In the genomic region with DNA sequence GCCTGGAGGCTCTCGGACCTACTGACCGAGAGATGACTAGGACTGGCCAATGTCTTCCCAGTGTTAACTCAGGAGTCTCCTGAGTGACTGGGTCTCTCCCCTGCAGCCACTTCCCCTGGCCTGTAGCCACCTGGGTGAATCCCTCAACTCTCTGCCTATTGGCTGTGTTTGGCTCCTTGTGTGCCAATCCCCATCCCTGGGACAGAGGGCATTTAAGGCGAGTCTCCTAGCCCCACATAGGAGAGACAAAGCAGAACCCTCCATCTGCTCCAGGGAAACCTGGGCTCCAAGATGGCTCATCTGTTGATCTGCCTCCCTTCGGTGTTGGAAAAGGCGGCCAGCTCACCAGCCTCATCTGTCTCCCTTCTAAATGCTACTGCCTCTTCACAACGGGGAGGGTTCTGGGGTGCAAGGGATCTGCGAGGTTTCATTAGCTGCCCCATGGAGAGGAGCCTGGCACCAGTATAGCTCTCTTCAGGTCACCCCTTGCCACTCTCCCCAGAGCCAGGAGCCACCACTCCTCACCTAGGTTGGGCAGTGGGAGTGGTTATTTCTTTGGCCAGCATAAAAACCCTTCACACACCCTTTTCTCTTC, we compare ENCODE assay signal across 8 mouse cellular contexts. TPM values are rescaled to one million over a fixed set of nuclear protein-coding genes. Genes with fewer than 3 reads are reported as not detected.
DNase-seq lines count a peak whose midpoint lies in the region; ATAC-seq and TF ChIP-seq lines count a peak whose summit lies in the region.

No protein-coding gene starts in this region.

- intact Hi-C loops in heart, postnatal 25 days (cut with DNase I) = no loop called here

- H3K4me3 ChIP-seq in heart, embryonic 14.5 days (ENCODE audit: control insufficient read depth in 1 of 2, insufficient read depth in 1 of 2, low read depth in 1 of 2, low read length in 2 of 2) = peak overlapping the region in 1 of 2 experiments; percentile 76; a peak in 2 of 4 replicates
- peak overlapping the region; percentile 59 for H3K4me3 ChIP-seq in heart, embryonic 16.5 days (ENCODE audit: low read length)
- H3K4me3 ChIP-seq in midbrain, embryonic 10.5 days = peak overlapping the region; percentile 88

- H3K9me3 ChIP-seq in heart, embryonic 14.5 days (ENCODE audit: control insufficient read depth, low read length) = no peaks in the 10 kb centered on the region
- H3K9me3 ChIP-seq in heart, embryonic 16.5 days (replicated peaks; ENCODE audit: control insufficient read depth, low read length) = no peaks in the 10 kb centered on the region
- H3K9me3 ChIP-seq in midbrain, embryonic 10.5 days (replicated peaks) = no peaks in the 10 kb centered on the region

- no peak for DNase-seq in heart, postnatal 25 days (ENCODE audit: low spot score)
- peak; percentile 40 for DNase-seq in brain, embryonic 14.5 days (ENCODE audit: low read depth)
- no peak for DNase-seq in midbrain, embryonic 10.5 days (ENCODE audit: low spot score)
- DNase-seq in embryo, embryonic 10 days (ENCODE audit: low spot score) = no peak
- DNase-seq in kidney, postnatal 4 days = no peak

- peak overlapping the region; percentile 97 for H3K4me2 ChIP-seq in heart, embryonic 14.5 days (ENCODE audit: low read length)
- peak overlapping the region; percentile 70 for H3K4me2 ChIP-seq in heart, embryonic 16.5 days (ENCODE audit: low read depth, low read length)

- TF ChIP-seq POLR2A in brain, embryonic 14.5 days (IDR thresholded peaks at IDR 0.05; ENCODE audit: borderline replicate concordance, extremely low read depth, insufficient read depth, insufficient read length, poor library complexity, severe bottlenecking) = no peak

- WGBS in heart, embryonic 14.5 days = 69% methylated on average over 7 of the region's 7 CpGs
- WGBS in heart, embryonic 16.5 days = 69% methylated on average over 7 of the region's 7 CpGs
- 29% methylated on average over 7 of the region's 7 CpGs for WGBS in midbrain, embryonic 10.5 days

- peaks cover 38 to 58% of the 10 kb centered on the region in 2 experiments for H3K4me1 ChIP-seq in heart, embryonic 14.5 days (ENCODE audit: control insufficient read depth in 2 of 2, insufficient read depth in 2 of 2, low read length in 2 of 2)
- H3K4me1 ChIP-seq in heart, embryonic 16.5 days (ENCODE audit: control insufficient read depth, insufficient read depth, low read length) = peaks cover 48% of the 10 kb centered on the region
- H3K4me1 ChIP-seq in midbrain, embryonic 10.5 days = peaks cover 97% of the 10 kb centered on the region

- H3K9ac ChIP-seq in heart, embryonic 14.5 days (ENCODE audit: low read length) = no peak overlapping the region
- H3K9ac ChIP-seq in heart, embryonic 16.5 days (ENCODE audit: low read length) = 0 out of 2 replicates have a peak overlapping the region, but pooled peaks have one; percentile 6

- peaks cover 19% of the 10 kb centered on the region for H3K27me3 ChIP-seq in heart, embryonic 14.5 days (ENCODE audit: control insufficient read depth, insufficient read depth, low read length)
- H3K27me3 ChIP-seq in heart, embryonic 16.5 days (ENCODE audit: control insufficient read depth, insufficient read depth, low read length) = peaks cover 12% of the 10 kb centered on the region; the same call in 1 of the 2 replicates
- H3K27me3 ChIP-seq in midbrain, embryonic 10.5 days (ENCODE audit: low read depth, poor library complexity, severe bottlenecking) = peaks cover 62% of the 10 kb centered on the region

- TF ChIP-seq CTCF in brain, embryonic 14.5 days (IDR thresholded peaks at IDR 0.05; ENCODE audit: borderline replicate concordance, extremely low read depth, insufficient read depth, insufficient read length) = no peak

- ATAC-seq in heart, embryonic 14.5 days (ENCODE audit: insufficient number of reproducible peaks, insufficient read depth, low FRiP score, low read depth) = no peak
- ATAC-seq in heart, embryonic 16.5 days (replicated peaks; ENCODE audit: extremely low read depth, insufficient read depth, low FRiP score) = no peak
- ATAC-seq in activated CD4-positive, CD25-positive, alpha-beta regulatory T cell, adult 4 months = no peak

- no peak overlapping the region for H3K27ac ChIP-seq in heart, embryonic 14.5 days (replicated peaks in 1 of 2; ENCODE audit: control insufficient read depth in 1 of 2, insufficient read depth in 1 of 2, low read depth in 2 of 2, low read length in 2 of 2)
- H3K27ac ChIP-seq in heart, embryonic 16.5 days (ENCODE audit: low read length) = no peak overlapping the region
- H3K27ac ChIP-seq in midbrain, embryonic 10.5 days (replicated peaks) = peak overlapping the region; percentile 91; the same call in 1 of the 2 replicates

- H3K36me3 ChIP-seq in heart, embryonic 14.5 days (ENCODE audit: control insufficient read depth, insufficient read depth, low read length) = peaks cover 5% of the 10 kb centered on the region; the same call in 1 of the 2 replicates
- H3K36me3 ChIP-seq in heart, embryonic 16.5 days (ENCODE audit: control insufficient read depth, insufficient read depth) = no peaks in the 10 kb centered on the region
- H3K36me3 ChIP-seq in midbrain, embryonic 10.5 days = peaks cover 20% of the 10 kb centered on the region

RNA-seq across cellular contexts. Expression of gene Socs3, which starts 3.2 kb away (rescaled TPM):
- 2.0 and 2.3 TPM in 2 replicates for polyA plus RNA-seq in heart, embryonic 14.5 days (2014; fragmentation: Nextera tagmentation; extraction: Ambion mirVana)
- total RNA-seq in heart, postnatal 25 days (2021) = 1 to 10 TPM; 5.2 to 6.3 TPM
- polyA plus RNA-seq in brain, embryonic 14.5 days (2012; rRNA removed) = 8.4 and 13.6 TPM in 2 replicates
- 7.2 and 8.2 TPM in 2 replicates for polyA plus RNA-seq in heart, embryonic 16.5 days (2015; fragmentation: Nextera tagmentation; extraction: Ambion mirVana)
- polyA plus RNA-seq in midbrain, embryonic 10.5 days (2016; fragmentation: Nextera tagmentation; extraction: Ambion mirVana) = 14.1 and 14.3 TPM in 2 replicates
- polyA plus RNA-seq in activated CD4-positive, CD25-positive, alpha-beta regulatory T cell, adult 4 months (2017; shearing (Covaris generic)) = 10 to 100 TPM; 42.5 to 43.1 TPM

RNA-seq across cellular contexts. Expression of gene Pgs1, which starts 19.5 kb away (rescaled TPM):
- polyA plus RNA-seq in heart, embryonic 14.5 days (2014; fragmentation: Nextera tagmentation; extraction: Ambion mirVana) = 23.1 TPM in 2 replicates
- total RNA-seq in heart, postnatal 25 days (2021) = 10 to 100 TPM; 18.1 to 18.2 TPM
- 48.5 and 55.7 TPM in 2 replicates for polyA plus RNA-seq in brain, embryonic 14.5 days (2012; rRNA removed)
- polyA plus RNA-seq in heart, embryonic 16.5 days (2015; fragmentation: Nextera tagmentation; extraction: Ambion mirVana) = 26.9 and 28.9 TPM in 2 replicates
- polyA plus RNA-seq in midbrain, embryonic 10.5 days (2016; fragmentation: Nextera tagmentation; extraction: Ambion mirVana) = 45.0 and 46.3 TPM in 2 replicates
- polyA plus RNA-seq in activated CD4-positive, CD25-positive, alpha-beta regulatory T cell, adult 4 months (2017; shearing (Covaris generic)) = 10 to 100 TPM; 34.6 to 38.3 TPM
